Mouse (Mus musculus) gastrocnemius, postnatal 14 days (tissue): ENCODE data around the gene Il12a. TPM values are rescaled to one million over a fixed set of nuclear protein-coding genes. Genes with fewer than 3 reads are reported as not detected.

ENCODE experiments used
- DNase-seq: peaks from one replicate; pipeline ENCODE4 v3.0.0; 2021; ENCODE audit warnings: mixed read lengths
- intact Hi-C: fragments of 180-260 bp; cut with DNase I; formaldehyde crosslinking; loops from one replicate; pipeline ENCODE4 v1.15.1; 2025; ENCODE audit warnings: low total_unique reads
- long read RNA-seq, 2 experiments: library from polyadenylated mRNA; stranded (forward); transcript quantifications; one replicate each; pipeline ENCODE4 v2.0.0; 2021
- total RNA-seq, 2 experiments: library from RNA; stranded (reverse); gene quantifications; 2 replicates each; pipeline ENCODE4 v1.2.3; 2021

The Il12a gene
- total RNA-seq, result 1 to 10 TPM; 3.4 to 4.1 TPM
- long read RNA-seq, experiment 1, partial matches to known transcripts, result 0 of 8 reads
- long read RNA-seq, experiment 1, other reads (novel, unspliced or antisense), result 6 of 8 reads
- long read RNA-seq, experiment 2, partial matches to known transcripts, result 0 of 9 reads
- long read RNA-seq, experiment 2, other reads (novel, unspliced or antisense), result 9 of 9 reads

- intact Hi-C loops, result no loop called here
- DNase-seq, result no peak
Observed at GRCm38 (mm10) chr3:68690344-68690743, at the start of gene Il12a. Gene Il12a, plus strand, starts transcription at chr3:68690644.

- no peak for DNase-seq
- intact Hi-C loops, result no loop called here
Observed at GRCm38 (mm10) chr3:68642935-68643334, 47.5 kb upstream of the Il12a start.

GRCm38 (mm10) chr3:68646387-68647130 is 43.9 kb upstream of the Il12a start:
- DNase-seq, result peak; percentile 20
- intact Hi-C loops, result loop anchor here (2.0 kb wide), 1 partner anchor 62 kb away; no protein-coding TSS in a partner anchor

DNA sequence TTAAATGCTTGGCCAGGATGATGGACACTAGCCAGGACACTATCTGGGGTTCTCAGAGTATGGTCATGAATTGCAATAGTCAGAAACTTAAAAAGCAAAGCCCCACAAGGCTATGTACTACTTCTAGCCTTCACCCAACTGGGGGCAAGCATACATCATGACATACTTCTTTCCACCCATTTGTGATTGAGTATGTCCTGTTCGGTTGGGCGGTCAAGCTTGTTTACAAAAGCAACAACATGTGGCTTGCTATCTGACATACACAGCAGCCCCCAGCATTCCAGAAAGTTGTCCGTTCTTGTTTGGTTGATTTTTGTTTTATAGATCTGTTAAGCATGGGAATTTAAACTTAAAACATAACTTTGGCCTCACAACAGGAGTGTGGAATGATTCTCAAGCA is 43.2 kb upstream of the Il12a start:
- intact Hi-C loops, result loop anchor here (2.0 kb wide), 1 partner anchor 62 kb away; no protein-coding TSS in a partner anchor
- DNase-seq, result no peak

- no peak for DNase-seq
- intact Hi-C loops, result no loop called here
Observed at GRCm38 (mm10) chr3:68650251-68650650, 40.2 kb upstream of the Il12a start.

DNA sequence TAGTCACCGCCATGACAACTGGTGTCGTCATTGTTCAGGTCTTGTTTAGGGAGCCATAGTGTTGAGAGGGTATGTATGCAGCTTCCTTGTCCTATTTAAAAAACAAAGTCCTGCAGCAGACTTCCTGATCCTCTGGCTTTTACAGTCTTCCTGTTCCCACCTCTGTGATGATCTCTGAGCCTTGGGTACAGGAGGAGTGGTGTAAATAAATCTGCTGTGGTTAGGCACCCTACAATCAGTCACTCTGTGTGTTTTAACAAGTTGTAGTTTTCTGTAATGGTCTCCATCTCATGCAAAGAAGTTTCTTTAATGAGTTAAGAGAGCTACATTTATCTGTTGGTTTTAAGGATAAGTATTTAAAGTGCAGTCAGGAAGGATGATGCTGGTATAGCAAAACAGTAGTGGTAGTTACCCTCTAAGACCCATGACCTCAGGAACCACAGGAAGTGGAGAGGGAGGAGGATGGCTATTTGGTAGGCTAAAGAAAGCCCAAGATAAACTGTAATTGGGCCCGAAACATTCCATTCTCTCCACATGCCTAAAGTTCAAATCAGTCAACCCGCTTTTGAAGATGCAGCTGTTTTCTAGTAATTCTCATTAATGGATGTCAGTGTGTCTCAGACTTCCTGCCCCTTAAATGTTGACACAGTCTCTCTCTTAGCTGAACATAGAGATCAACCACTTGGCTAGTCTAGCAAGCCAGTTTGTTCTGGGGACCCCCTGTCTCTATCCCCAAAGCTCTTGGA is 33.7 kb upstream of the Il12a start:
- intact Hi-C loops, result no loop called here

DNA sequence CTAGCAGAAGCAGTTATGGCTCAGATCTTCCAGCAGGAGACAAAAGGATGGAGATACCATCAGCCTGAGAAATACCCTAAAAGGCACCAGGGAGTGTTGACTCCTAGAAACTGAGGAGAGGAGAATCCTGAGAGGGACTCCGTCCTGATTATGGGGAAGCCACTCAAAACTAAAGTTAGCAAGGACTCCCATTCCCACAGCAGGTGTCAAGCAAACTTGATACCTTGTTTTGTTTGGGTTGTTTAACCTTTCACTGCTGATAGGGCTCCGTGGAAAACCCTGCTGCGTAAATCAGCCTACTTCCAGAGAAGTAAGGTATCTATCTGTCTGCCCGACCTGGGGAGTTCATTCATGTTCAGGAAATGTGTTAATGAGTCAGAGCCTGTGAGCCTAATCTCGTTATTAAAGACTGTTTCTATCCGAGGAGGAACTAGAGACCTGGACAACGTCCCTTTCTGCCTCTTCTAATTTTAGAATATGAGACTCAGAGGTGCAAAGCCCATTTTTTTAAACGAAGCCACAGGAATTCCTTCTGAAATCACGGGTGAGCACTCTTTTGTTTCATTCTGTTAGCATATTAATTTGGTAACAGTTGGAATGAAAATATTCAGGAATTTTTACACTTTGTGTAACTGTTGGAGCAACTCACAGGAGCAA is 32.7 kb upstream of the Il12a start:
- DNase-seq, result no peak
- intact Hi-C loops, result no loop called here

More for the DNA sequence above, 33.7 kb upstream of the Il12a start:
- no peak for DNase-seq

GRCm38 (mm10) chr3:68659996-68660395 is 30.4 kb upstream of the Il12a start:
- intact Hi-C loops, result no loop called here
- no peak for DNase-seq

GRCm38 (mm10) chr3:68660538-68660937 is 29.9 kb upstream of the Il12a start:
- intact Hi-C loops, result no loop called here
- no peak for DNase-seq

DNA sequence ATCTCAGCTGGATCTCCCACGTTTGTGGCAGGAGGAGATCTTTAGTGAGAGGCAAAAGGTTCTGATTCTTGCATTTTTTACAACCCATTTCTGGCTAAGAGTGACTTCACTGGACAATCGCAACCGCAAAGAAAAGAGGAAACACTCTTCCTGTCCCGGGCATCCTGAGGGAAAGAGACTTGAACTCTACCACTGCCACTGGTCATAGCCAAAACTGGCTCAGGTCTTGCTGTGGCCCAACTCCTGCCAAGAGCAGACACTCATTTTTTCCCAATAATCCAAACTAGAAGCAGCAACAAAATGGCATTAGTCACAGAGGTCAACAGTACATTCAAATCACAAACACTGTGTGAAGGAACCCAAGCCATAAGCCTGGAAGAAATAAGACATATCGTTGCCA is 28.1 kb upstream of the Il12a start:
- DNase-seq, result no peak
- intact Hi-C loops, result no loop called here

DNA sequence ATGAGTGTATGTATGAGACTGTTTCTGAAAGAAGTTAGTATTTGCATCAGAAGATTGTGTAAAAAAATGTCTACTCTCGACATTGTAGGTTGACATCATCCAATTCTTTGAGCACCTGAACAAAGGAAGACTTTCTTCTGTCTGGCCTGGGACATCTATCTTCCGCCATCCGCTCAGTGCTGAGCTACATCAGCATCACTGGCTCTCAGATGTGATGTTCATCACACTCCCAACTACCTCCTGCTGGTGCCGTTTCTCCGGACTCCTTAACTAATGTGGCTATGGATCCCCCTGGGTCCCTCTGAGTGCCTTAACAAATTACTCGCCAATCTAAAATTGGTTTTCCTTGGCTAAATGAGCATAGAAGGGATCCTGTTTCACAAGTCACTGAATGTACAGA is 26.1 kb upstream of the Il12a start:
- no peak for DNase-seq
- intact Hi-C loops, result no loop called here

DNA sequence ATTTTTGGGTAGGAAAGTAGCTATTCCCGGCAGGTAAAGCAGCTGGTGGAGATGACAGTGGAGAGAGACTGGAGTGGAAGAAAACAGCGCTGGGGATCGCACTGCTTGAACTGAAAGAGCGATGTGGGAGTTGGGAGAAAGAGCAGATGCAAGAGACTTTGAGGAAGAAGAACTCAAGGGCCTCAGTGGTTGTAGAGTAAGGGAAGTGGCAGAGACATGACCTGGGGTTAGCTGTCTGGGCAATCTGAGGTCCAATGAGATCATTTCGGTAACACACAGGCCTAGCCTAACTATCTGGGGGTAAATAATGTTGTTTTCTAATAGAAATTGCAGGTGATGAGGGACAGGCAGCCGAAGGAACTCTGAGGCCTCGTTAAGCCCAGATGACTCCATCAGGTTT is 24.1 kb upstream of the Il12a start:
- DNase-seq, result no peak
- intact Hi-C loops, result no loop called here

- intact Hi-C loops, result no loop called here
- DNase-seq, result no peak
Observed at GRCm38 (mm10) chr3:68667852-68668251, 22.6 kb upstream of the Il12a start.

- intact Hi-C loops, result no loop called here
- no peak for DNase-seq
Observed at GRCm38 (mm10) chr3:68669418-68669974, 20.9 kb upstream of the Il12a start.

- DNase-seq, result no peak
- intact Hi-C loops, result no loop called here
Observed at GRCm38 (mm10) chr3:68674721-68675120, 15.7 kb upstream of the Il12a start.

DNA sequence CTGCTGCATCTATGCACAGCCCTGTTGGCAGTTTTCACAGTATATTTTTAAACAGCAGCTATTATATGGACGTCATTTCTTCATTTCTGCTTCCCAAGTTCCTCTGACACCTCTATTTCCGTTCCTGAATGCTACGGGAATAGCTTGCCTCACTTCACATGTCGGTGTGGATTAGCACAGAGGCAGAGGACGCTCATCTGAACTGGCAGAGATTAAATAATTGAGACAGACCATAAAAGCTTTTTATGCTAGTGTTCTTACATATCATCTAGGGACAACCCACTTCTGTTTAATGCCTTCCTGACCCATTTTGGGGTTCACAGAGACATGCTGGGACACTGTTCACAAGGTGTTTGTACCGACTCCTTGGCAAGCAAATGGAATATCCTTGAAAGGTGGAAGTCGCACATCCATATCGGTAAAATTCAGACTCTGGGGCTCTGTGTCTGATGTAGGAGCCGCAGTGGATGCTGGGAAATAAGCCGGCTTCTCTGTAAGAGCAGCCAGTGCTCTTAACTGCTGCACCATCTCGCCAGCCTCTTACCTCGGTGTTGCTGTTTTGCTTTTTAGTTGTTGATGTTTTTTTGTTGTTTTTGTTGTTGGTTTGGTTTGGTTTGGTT is 15.1 kb upstream of the Il12a start:
- DNase-seq, result no peak
- intact Hi-C loops, result no loop called here

DNA sequence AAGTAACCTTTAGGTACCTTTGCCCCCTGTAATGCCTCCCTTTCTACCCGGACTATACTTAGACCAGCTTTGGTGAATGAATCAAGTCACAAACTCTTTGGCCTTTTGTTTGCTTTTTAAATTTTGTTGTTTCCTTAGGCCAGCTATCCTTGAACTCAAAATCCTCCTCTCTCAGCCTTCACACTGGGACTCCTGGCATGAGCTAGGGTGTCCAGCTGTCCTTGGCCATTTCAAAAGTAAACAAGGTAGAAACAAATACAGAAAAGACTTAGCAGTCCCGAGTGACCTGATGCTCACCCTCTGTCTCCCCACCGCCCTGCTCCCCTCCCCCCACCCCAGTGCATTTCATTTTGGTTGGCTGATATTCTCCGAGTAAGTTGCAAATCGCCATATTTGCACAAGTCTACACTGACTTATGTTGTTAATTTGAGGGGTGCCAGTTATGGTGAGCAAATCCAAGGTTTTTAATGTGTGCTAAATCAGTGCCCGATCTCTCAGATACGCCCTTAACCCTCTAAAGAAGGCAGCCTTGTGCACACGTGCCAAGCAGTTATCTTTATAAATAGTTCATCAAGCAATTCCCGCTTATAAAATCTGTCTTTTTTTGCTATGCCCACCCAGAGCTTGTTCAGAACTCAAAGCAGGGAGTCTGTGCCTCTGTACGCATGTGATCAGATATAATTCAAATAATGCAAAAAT is 14.3 kb upstream of the Il12a start:
- intact Hi-C loops, result no loop called here
- no peak for DNase-seq

- intact Hi-C loops, result no loop called here
Observed at GRCm38 (mm10) chr3:68676831-68677303, 13.6 kb upstream of the Il12a start.

More at GRCm38 (mm10) chr3:68676831-68677303, 13.6 kb upstream of the Il12a start:
- peak; percentile 54 for DNase-seq
